Mouse (Mus musculus): ENCODE results near the gene Ccdc106. TPM values are rescaled to one million over a fixed set of nuclear protein-coding genes. Genes with fewer than 3 reads are reported as not detected.
"Not testable (repeated sequence)": the region's sequence is repeated elsewhere in the genome, so short reads cannot be mapped to it uniquely, and the experiment has no call there.

Ccdc106 gene
- polyA plus RNA-seq, 1 experiment from 2014 or later: 37.8 TPM

- Histone ChIP-seq H3K9ac (no peak overlapping the region), H3K4me1 (peaks cover 36% of the 10 kb centered on the region), H3K27me3 (no peaks in the 10 kb centered on the region), H3K36me3 (peaks cover 38% of the 10 kb centered on the region), H3K4me2 (replicated peaks) (no peak overlapping the region), H3K4me3 (replicated peaks) (no peak overlapping the region), H3K9me3 (replicated peaks) (no peaks in the 10 kb centered on the region), H3K27ac (replicated peaks) (no peak overlapping the region)
- no peak for ATAC-seq (ENCODE audit: insufficient number of reproducible peaks, low FRiP score, low TSS enrichment, low read depth)
- WGBS: 94% methylated on average over 6 of the region's 6 CpGs
Measured at GRCm38 (mm10) chr7:5064886-5065285, 44.5 kb downstream of the Ccdc106 start.

- Histone ChIP-seq H3K9ac (no peak overlapping the region), H3K27me3 (no peaks in the 10 kb centered on the region), H3K4me1 (0 out of 2 replicates have a peak, but pooled peaks cover under 1% of the 10 kb centered on the region), H3K4me3 (replicated peaks) (no peak overlapping the region), H3K4me2 (replicated peaks) (no peak overlapping the region), H3K36me3 (peaks cover 91% of the 10 kb centered on the region), H3K27ac (replicated peaks) (no peak overlapping the region), H3K9me3 (replicated peaks) (no peaks in the 10 kb centered on the region)
- ATAC-seq (ENCODE audit: insufficient number of reproducible peaks, low FRiP score, low TSS enrichment, low read depth): no peak
- WGBS: 61% methylated on average over 1 of the region's 1 CpGs
Measured at GRCm38 (mm10) chr7:5073586-5073985, 53.2 kb downstream of the Ccdc106 start.

- WGBS: 93% methylated on average over 5 of the region's 5 CpGs
- no peak overlapping the region for H3K9ac ChIP-seq
- H3K4me1 ChIP-seq: peaks cover 6% of the 10 kb centered on the region; the same call in 1 of the 2 replicates
- H3K4me3 ChIP-seq (replicated peaks): no peak overlapping the region
- H3K4me2 ChIP-seq (replicated peaks): no peak overlapping the region
- ATAC-seq (ENCODE audit: insufficient number of reproducible peaks, low FRiP score, low TSS enrichment, low read depth): no peak
- peaks cover 83% of the 10 kb centered on the region for H3K36me3 ChIP-seq
- no peaks in the 10 kb centered on the region for H3K27me3 ChIP-seq
- H3K9me3 ChIP-seq (replicated peaks): no peaks in the 10 kb centered on the region
- H3K27ac ChIP-seq (replicated peaks): no peak overlapping the region
Measured at GRCm38 (mm10) chr7:5074984-5075383, 54.6 kb downstream of the Ccdc106 start.

- Histone ChIP-seq H3K9ac (no peak overlapping the region), H3K36me3 (peaks cover 64% of the 10 kb centered on the region), H3K4me2 (replicated peaks) (no peak overlapping the region), H3K4me1 (peaks cover 19% of the 10 kb centered on the region), H3K27me3 (no peaks in the 10 kb centered on the region), H3K9me3 (replicated peaks) (no peaks in the 10 kb centered on the region), H3K4me3 (replicated peaks) (no peak overlapping the region), H3K27ac (replicated peaks) (no peak overlapping the region)
- no peak for ATAC-seq (ENCODE audit: insufficient number of reproducible peaks, low FRiP score, low TSS enrichment, low read depth)
- WGBS: 87% methylated on average over 2 of the region's 2 CpGs
Measured at GRCm38 (mm10) chr7:5076931-5077330, 56.6 kb downstream of the Ccdc106 start.

GRCm38 (mm10) chr7:5079365-5080009, 59.1 kb downstream of the Ccdc106 start:
- not testable (repeated sequence) for ATAC-seq (ENCODE audit: insufficient number of reproducible peaks, low FRiP score, low TSS enrichment, low read depth); H3K9me3 ChIP-seq (replicated peaks); H3K27me3 ChIP-seq; H3K9ac ChIP-seq
- Histone ChIP-seq H3K4me2 (replicated peaks) (peak overlapping the region; percentile 74), H3K4me3 (replicated peaks) (peak overlapping the region; percentile 100), H3K4me1 (peaks cover 26% of the 10 kb centered on the region), H3K27ac (replicated peaks) (peak overlapping the region; percentile 95), H3K36me3 (peaks cover 38% of the 10 kb centered on the region)
- WGBS: 41% methylated on average over 8 of the region's 13 CpGs

GRCm38 (mm10) chr7:5080010-5080751, 59.8 kb downstream of the Ccdc106 start, which contains the start of gene Epn1:
Epn1 (plus strand) TSS chr7:5080235.
- under 1% methylated on average over 81 of the region's 81 CpGs for WGBS
- Histone ChIP-seq H3K36me3 (peaks cover 32% of the 10 kb centered on the region), H3K4me3 (replicated peaks) (peak within 1 kb of the TSS; percentile 100), H3K9me3 (replicated peaks) (no peaks in the 10 kb centered on the region), H3K9ac (peak within 1 kb of the TSS; percentile 100), H3K4me1 (peaks cover 26% of the 10 kb centered on the region), H3K4me2 (replicated peaks) (peak within 1 kb of the TSS; percentile 74), H3K27me3 (no peaks in the 10 kb centered on the region), H3K27ac (replicated peaks) (peak within 1 kb of the TSS; percentile 95)
- peak; percentile 97 for ATAC-seq (ENCODE audit: insufficient number of reproducible peaks, low FRiP score, low TSS enrichment, low read depth)

- H3K4me2 ChIP-seq (replicated peaks): peak overlapping the region; percentile 74
- peaks cover 26% of the 10 kb centered on the region for H3K4me1 ChIP-seq
- H3K36me3 ChIP-seq: peaks cover 33% of the 10 kb centered on the region
- H3K9me3 ChIP-seq (replicated peaks): no peaks in the 10 kb centered on the region
- H3K27ac ChIP-seq (replicated peaks): peak overlapping the region; percentile 95
- WGBS: 10% methylated on average over 6 of the region's 6 CpGs
- ATAC-seq (ENCODE audit: insufficient number of reproducible peaks, low FRiP score, low TSS enrichment, low read depth): no peak
- peak overlapping the region; percentile 100 for H3K4me3 ChIP-seq (replicated peaks)
- no peaks in the 10 kb centered on the region for H3K27me3 ChIP-seq
- H3K9ac ChIP-seq: peak overlapping the region; percentile 100
Measured at GRCm38 (mm10) chr7:5080815-5081214, 60.5 kb downstream of the Ccdc106 start.

GRCm38 (mm10) chr7:5081241-5081640, 60.9 kb downstream of the Ccdc106 start:
- Histone ChIP-seq H3K4me1 (peaks cover 26% of the 10 kb centered on the region), H3K4me3 (replicated peaks) (peak overlapping the region; percentile 100), H3K27ac (replicated peaks) (no peak overlapping the region), H3K27me3 (no peaks in the 10 kb centered on the region), H3K36me3 (peaks cover 33% of the 10 kb centered on the region), H3K9ac (no peak overlapping the region), H3K9me3 (replicated peaks) (no peaks in the 10 kb centered on the region), H3K4me2 (replicated peaks) (peak overlapping the region; percentile 74)
- 61% methylated on average over 6 of the region's 6 CpGs for WGBS
- ATAC-seq (ENCODE audit: insufficient number of reproducible peaks, low FRiP score, low TSS enrichment, low read depth): no peak

- H3K9ac ChIP-seq: no peak overlapping the region
Measured at GRCm38 (mm10) chr7:5081939-5082338, 61.6 kb downstream of the Ccdc106 start.

GRCm38 (mm10) chr7:5083325-5084105, 63.2 kb downstream of the Ccdc106 start:
- no peaks in the 10 kb centered on the region for H3K27me3 ChIP-seq
- H3K4me2 ChIP-seq (replicated peaks): no peak overlapping the region
- ATAC-seq (ENCODE audit: insufficient number of reproducible peaks, low FRiP score, low TSS enrichment, low read depth): no peak
- H3K9ac ChIP-seq: no peak overlapping the region
- no peaks in the 10 kb centered on the region for H3K9me3 ChIP-seq (replicated peaks)
- H3K27ac ChIP-seq (replicated peaks): no peak overlapping the region
- peaks cover 37% of the 10 kb centered on the region for H3K36me3 ChIP-seq
- H3K4me3 ChIP-seq (replicated peaks): no peak overlapping the region
- H3K4me1 ChIP-seq: peaks cover 26% of the 10 kb centered on the region
- WGBS: 88% methylated on average over 18 of the region's 18 CpGs

More at GRCm38 (mm10) chr7:5081939-5082338, 61.6 kb downstream of the Ccdc106 start:
- Histone ChIP-seq H3K27ac (replicated peaks) (no peak overlapping the region), H3K4me3 (replicated peaks) (no peak overlapping the region), H3K4me1 (peaks cover 26% of the 10 kb centered on the region), H3K27me3 (no peaks in the 10 kb centered on the region), H3K36me3 (peaks cover 31% of the 10 kb centered on the region), H3K9me3 (replicated peaks) (no peaks in the 10 kb centered on the region), H3K4me2 (replicated peaks) (peak overlapping the region; percentile 74; the same call in 1 of the 2 replicates)
- no peak for ATAC-seq (ENCODE audit: insufficient number of reproducible peaks, low FRiP score, low TSS enrichment, low read depth)
- WGBS: 91% methylated on average over 2 of the region's 2 CpGs

- no peak for ATAC-seq (ENCODE audit: insufficient number of reproducible peaks, low FRiP score, low TSS enrichment, low read depth)
Measured at GRCm38 (mm10) chr7:5085512-5085911, 65.2 kb downstream of the Ccdc106 start.

More at GRCm38 (mm10) chr7:5085512-5085911, 65.2 kb downstream of the Ccdc106 start:
- Histone ChIP-seq H3K4me2 (replicated peaks) (no peak overlapping the region), H3K27me3 (no peaks in the 10 kb centered on the region), H3K27ac (replicated peaks) (no peak overlapping the region), H3K36me3 (peaks cover 43% of the 10 kb centered on the region), H3K4me3 (replicated peaks) (no peak overlapping the region), H3K9ac (no peak overlapping the region), H3K9me3 (replicated peaks) (no peaks in the 10 kb centered on the region), H3K4me1 (peaks cover 20% of the 10 kb centered on the region)
- 91% methylated on average over 1 of the region's 1 CpGs for WGBS

Data from embryonic facial prominence, embryonic 15.5 days (tissue).